10 mouse cellular contexts compared by ENCODE assay signal in genomic region chr2:35588368-35588767, GRCm38 (mm10). TPM values are rescaled to one million over a fixed set of nuclear protein-coding genes. Genes with fewer than 3 reads are reported as not detected.
DNase-seq lines count a peak whose midpoint lies in the region; ATAC-seq and TF ChIP-seq lines count a peak whose summit lies in the region.
"Had no signal": no experiment of that assay in that cellular context is flagged by ENCODE, and none has a peak within 500 bp of the region (broad histone marks: within the 10 kb centered on the region; RNA-seq: fewer than 3 reads in every experiment).

No protein-coding gene starts in this region.

- WGBS in forebrain, embryonic 12.5 days, result 26% methylated on average over 9 of the region's 9 CpGs
- 33% methylated on average over 9 of the region's 9 CpGs for WGBS in forebrain, embryonic 10.5 days
- 7% methylated on average over 9 of the region's 9 CpGs for WGBS in heart, embryonic 12.5 days
- 23% methylated on average over 9 of the region's 9 CpGs for WGBS in lung, embryonic 14.5 days
- WGBS in cerebellum, adult 2 months, result 67% methylated on average over 9 of the region's 9 CpGs

- H3K36me3 ChIP-seq in forebrain, embryonic 12.5 days (replicated peaks), result no peaks in the 10 kb centered on the region
- no peaks in the 10 kb centered on the region for H3K36me3 ChIP-seq in forebrain, embryonic 10.5 days (replicated peaks)
- no peaks in the 10 kb centered on the region for H3K36me3 ChIP-seq in heart, embryonic 12.5 days
- no peaks in the 10 kb centered on the region for H3K36me3 ChIP-seq in lung, embryonic 14.5 days (ENCODE audit: insufficient read depth)

- H3K27ac ChIP-seq in forebrain, embryonic 12.5 days, result no peak overlapping the region
- no peak overlapping the region for H3K27ac ChIP-seq in forebrain, embryonic 10.5 days
- peak overlapping the region; percentile 91 for H3K27ac ChIP-seq in heart, embryonic 12.5 days (ENCODE audit: poor library complexity, severe bottlenecking)
- 0 out of 2 replicates have a peak overlapping the region, but pooled peaks have one; percentile 42 for H3K27ac ChIP-seq in lung, embryonic 14.5 days (ENCODE audit: low read depth)
- H3K27ac ChIP-seq in cerebellum, adult 2 months (ENCODE audit: insufficient read depth, low read length), result no peak overlapping the region
- H3K27ac ChIP-seq: left cerebral cortex, adult 2 months had no signal

- no peaks in the 10 kb centered on the region for H3K9me3 ChIP-seq in forebrain, embryonic 12.5 days
- no peaks in the 10 kb centered on the region for H3K9me3 ChIP-seq in forebrain, embryonic 10.5 days
- H3K9me3 ChIP-seq in heart, embryonic 12.5 days (replicated peaks), result no peaks in the 10 kb centered on the region
- no peaks in the 10 kb centered on the region for H3K9me3 ChIP-seq in lung, embryonic 14.5 days (ENCODE audit: low read depth, low read length)

- H3K4me1 ChIP-seq in forebrain, embryonic 12.5 days, result peaks cover 21% of the 10 kb centered on the region
- H3K4me1 ChIP-seq in forebrain, embryonic 10.5 days, result peaks cover 57% of the 10 kb centered on the region
- peaks cover 100% of the 10 kb centered on the region for H3K4me1 ChIP-seq in heart, embryonic 12.5 days (replicated peaks)
- peaks cover 42% of the 10 kb centered on the region for H3K4me1 ChIP-seq in lung, embryonic 14.5 days (ENCODE audit: insufficient read depth)
- peaks cover 49% of the 10 kb centered on the region for H3K4me1 ChIP-seq in cerebellum, adult 2 months (ENCODE audit: control insufficient read depth, insufficient read depth, low read length)

- no peak for DNase-seq in forebrain, embryonic 10.5 days (ENCODE audit: extremely low spot score, low spot score)
- DNase-seq in 3T3-L1 (ENCODE audit: low read depth, low spot score), result peak; percentile 26
- peak; percentile 27 for DNase-seq in lung, embryonic 14.5 days
- DNase-seq in cerebellum, adult 2 months, result no peak
- no peak for DNase-seq in frontal cortex, adult 2 months (ENCODE audit: extremely low spot score in 1 of 2, low spot score in 1 of 2)
- DNase-seq: right cerebral cortex, postnatal 25 days had no signal

- H3K4me3 ChIP-seq in forebrain, embryonic 12.5 days (replicated peaks), result no peak overlapping the region
- no peak overlapping the region for H3K4me3 ChIP-seq in forebrain, embryonic 10.5 days
- 0 out of 2 replicates have a peak overlapping the region, but pooled peaks have one; percentile 3 for H3K4me3 ChIP-seq in heart, embryonic 12.5 days
- no peak overlapping the region for H3K4me3 ChIP-seq in lung, embryonic 14.5 days (ENCODE audit: low read depth, low read length)
- H3K4me3 ChIP-seq in cerebellum, adult 2 months (replicated peaks; ENCODE audit: insufficient read depth, low read depth, low read length), result no peak overlapping the region
- H3K4me3 ChIP-seq: left cerebral cortex, adult 2 months had no signal

- ATAC-seq in forebrain, embryonic 12.5 days (ENCODE audit: low FRiP score), result peak; percentile 56; the same call in 1 of the 2 replicates
- peak; percentile 71 for ATAC-seq in heart, embryonic 12.5 days (ENCODE audit: insufficient number of reproducible peaks, low FRiP score)
- ATAC-seq in lung, embryonic 14.5 days (ENCODE audit: insufficient read depth), result peak; percentile 36; the same call in 1 of the 2 replicates
- ATAC-seq in granulocyte monocyte progenitor cell, adult 5-6 weeks (replicated peaks; ENCODE audit: poor library complexity, severe bottlenecking), result no peak

- H3K9ac ChIP-seq in forebrain, embryonic 12.5 days, result peak overlapping the region; percentile 21; the same call in 1 of the 2 replicates
- peak overlapping the region; percentile 30; the same call in 1 of the 2 replicates for H3K9ac ChIP-seq in heart, embryonic 12.5 days
- H3K9ac ChIP-seq in lung, embryonic 14.5 days, result 0 out of 2 replicates have a peak overlapping the region, but pooled peaks have one; percentile 4

- peaks cover 70% of the 10 kb centered on the region for H3K27me3 ChIP-seq in forebrain, embryonic 12.5 days
- peaks cover 82% of the 10 kb centered on the region for H3K27me3 ChIP-seq in forebrain, embryonic 10.5 days (ENCODE audit: poor library complexity, severe bottlenecking)
- 0 out of 2 replicates have a peak, but pooled peaks cover 6% of the 10 kb centered on the region for H3K27me3 ChIP-seq in heart, embryonic 12.5 days (replicated peaks)
- peaks cover 7% of the 10 kb centered on the region; the same call in 1 of the 2 replicates for H3K27me3 ChIP-seq in lung, embryonic 14.5 days (ENCODE audit: insufficient read depth, low read length)
- no peaks in the 10 kb centered on the region for H3K27me3 ChIP-seq in cerebellum, adult 2 months (ENCODE audit: control insufficient read depth, insufficient read depth, low read length)

- no peak for TF ChIP-seq POLR2A in cerebellum, adult 2 months (IDR thresholded peaks at IDR 0.05; ENCODE audit: borderline replicate concordance, insufficient read depth, low read length)

- H3K4me2 ChIP-seq in forebrain, embryonic 12.5 days, result no peak overlapping the region
- peak overlapping the region; percentile 59 for H3K4me2 ChIP-seq in heart, embryonic 12.5 days
- 0 out of 2 replicates have a peak overlapping the region, but pooled peaks have one; percentile 7 for H3K4me2 ChIP-seq in lung, embryonic 14.5 days

- no peak for TF ChIP-seq CTCF in lung, embryonic 14.5 days (IDR thresholded peaks at IDR 0.05; ENCODE audit: low read depth)
- no peak for TF ChIP-seq CTCF in cerebellum, adult 2 months (IDR thresholded peaks at IDR 0.05; ENCODE audit: borderline replicate concordance, insufficient read depth, low read depth, low read length)

RNA-seq across cellular contexts. Expression of gene Dab2ip, which starts 30.3 kb away (rescaled TPM):
- polyA plus RNA-seq in forebrain, embryonic 12.5 days (2016; fragmentation: Nextera tagmentation; extraction: Ambion mirVana), result 36.8 and 56.9 TPM in 2 replicates
- 22.0 and 23.3 TPM in 2 replicates for polyA plus RNA-seq in forebrain, embryonic 10.5 days (2016; fragmentation: Nextera tagmentation; extraction: Ambion mirVana)
- 55.6 and 62.5 TPM in 2 replicates for polyA plus RNA-seq in heart, embryonic 12.5 days (2016; fragmentation: Nextera tagmentation; extraction: Ambion mirVana)
- polyA plus RNA-seq in lung, embryonic 14.5 days (2014; fragmentation: Nextera tagmentation; extraction: Ambion mirVana), result 51.7 and 61.4 TPM in 2 replicates
- total RNA-seq in granulocyte monocyte progenitor cell, adult 5-6 weeks (2014; fragmentation: Nextera tagmentation), result 3.6 and 8.0 TPM in 2 replicates
- total RNA-seq in granulocyte monocyte progenitor cell, adult 5-6 weeks (2017), result 3.0 and 3.9 TPM in 2 replicates
- polyA plus RNA-seq in cerebellum, adult 2 months (2012; rRNA removed), result 136 and 171 TPM in 2 replicates
- 73.9 and 77.2 TPM in 2 replicates for polyA plus RNA-seq in frontal cortex, adult 2 months (2012; rRNA removed)

Comparison
In these comparisons a context has a peak if more than half of its experiments do, and no peak if none do; other contexts are left out.
1. H3K27ac ChIP-seq: peak in heart, embryonic 12.5 days (single experiment) and lung, embryonic 14.5 days (single experiment); none in forebrain, embryonic 12.5 days (single experiment), forebrain, embryonic 10.5 days (single experiment) and cerebellum, adult 2 months (single experiment).
2. DNase-seq: peak in 3T3-L1 (single experiment) and lung, embryonic 14.5 days (single experiment); none in forebrain, embryonic 10.5 days (single experiment), cerebellum, adult 2 months (0 of 2) and frontal cortex, adult 2 months (0 of 2).
3. Peak in every context shown above with its lines, with median percentiles within 50 percentile points of each other: H3K9ac ChIP-seq.